Comparison of ENCODE assay signal across 10 mouse cellular contexts in the genomic region with DNA sequence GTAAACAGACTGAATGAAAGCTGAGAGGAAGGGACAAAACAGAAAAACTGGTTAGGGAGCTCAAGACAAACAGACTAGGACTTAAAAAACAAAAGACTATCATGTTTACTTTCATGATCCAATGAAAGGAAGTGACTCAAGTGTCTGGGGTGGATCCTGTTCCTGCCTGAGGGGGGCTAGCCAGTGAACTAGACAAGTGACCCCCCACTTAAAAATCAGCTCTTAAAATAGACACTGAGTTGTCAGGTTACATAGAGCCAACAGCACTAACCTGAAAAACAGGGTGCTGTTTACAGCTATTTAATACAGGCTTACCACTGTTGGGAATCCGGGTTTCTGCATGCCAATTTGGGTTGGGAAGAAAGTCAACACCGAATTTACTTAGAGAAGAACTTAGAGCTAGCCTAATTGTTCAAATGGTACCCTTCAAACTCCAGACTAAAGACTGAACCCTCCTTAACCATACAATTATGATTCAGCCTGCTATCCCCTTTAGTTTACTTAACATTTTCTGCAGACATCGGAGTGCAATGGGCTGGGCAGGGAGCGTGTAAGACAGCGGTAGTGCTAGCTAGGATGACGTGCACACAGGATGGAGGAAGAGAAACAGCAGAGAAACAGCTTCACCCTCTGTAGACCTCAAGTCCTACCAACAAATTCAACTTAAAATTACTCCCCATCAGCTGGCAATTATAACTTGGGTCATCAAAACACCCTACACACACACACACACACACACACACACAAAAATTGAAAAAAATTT. TPM values are rescaled to one million over a fixed set of nuclear protein-coding genes. Genes with fewer than 3 reads are reported as not detected.
DNase-seq lines count a peak whose midpoint lies in the region; ATAC-seq and TF ChIP-seq lines count a peak whose summit lies in the region.
"Had no signal": no experiment of that assay in that cellular context is flagged by ENCODE, and none has a peak within 500 bp of the region (broad histone marks: within the 10 kb centered on the region; RNA-seq: fewer than 3 reads in every experiment).

No protein-coding gene starts in this region.

- DNase-seq in gastrocnemius, adult 2 months, result peak; percentile 40
- DNase-seq in gastrocnemius, postnatal 25 days, result no peak
- no peak for DNase-seq in spleen, adult 2 months (ENCODE audit: low read depth in 1 of 2, low spot score in 2 of 2)
- DNase-seq in spleen, postnatal 14 days (ENCODE audit: low spot score in 2 of 2), result no peak
- DNase-seq in limb, embryonic 14.5 days (ENCODE audit: low spot score), result no peak
- DNase-seq in spleen, adult 18-20 months, result no peak
- no peak for DNase-seq in left cerebral cortex, postnatal 36 days (ENCODE audit: low spot score in 2 of 2)
- DNase-seq: cerebellum, adult 18-20 months had no signal

- no peak for ATAC-seq in limb, embryonic 14.5 days (ENCODE audit: low FRiP score, low read depth)
- ATAC-seq in stomach, embryonic 14.5 days (ENCODE audit: insufficient number of reproducible peaks, insufficient read depth, low FRiP score, low read depth), result no peak

- H3K9ac ChIP-seq in limb, embryonic 14.5 days (ENCODE audit: low read depth, low read length, severe bottlenecking), result no peak overlapping the region
- H3K9ac ChIP-seq in stomach, embryonic 14.5 days (replicated peaks; ENCODE audit: low read depth, low read length), result no peak overlapping the region

- H3K27me3 ChIP-seq in spleen, adult 2 months (ENCODE audit: control insufficient read depth, insufficient read depth, low read length), result no peaks in the 10 kb centered on the region
- no peaks in the 10 kb centered on the region for H3K27me3 ChIP-seq in limb, embryonic 14.5 days (ENCODE audit: control insufficient read depth, insufficient read depth, low read length)
- no peaks in the 10 kb centered on the region for H3K27me3 ChIP-seq in stomach, embryonic 14.5 days (ENCODE audit: control insufficient read depth, insufficient read depth, low read length)

- peaks cover 18% of the 10 kb centered on the region; the same call in 1 of the 2 replicates for H3K4me1 ChIP-seq in spleen, adult 2 months (ENCODE audit: control insufficient read depth, insufficient read depth, insufficient read length)
- peaks cover 10% of the 10 kb centered on the region for H3K4me1 ChIP-seq in limb, embryonic 14.5 days (ENCODE audit: control insufficient read depth, insufficient read depth, low read length)
- H3K4me1 ChIP-seq in stomach, embryonic 14.5 days (ENCODE audit: control insufficient read depth, insufficient read depth, low read length), result peaks cover 23% of the 10 kb centered on the region

- intact Hi-C loops in gastrocnemius, adult 2 months (cut with DNase I), result loop anchor here (5.0 kb wide), 1 partner anchor 71 kb away; the partner anchor contains the start of genes Casp9 and Dnajc16
- intact Hi-C loops in left cerebral cortex, postnatal 36 days (cut with DNase I), result loop anchor here (5.0 kb wide), 1 partner anchor 71 kb away; the partner anchor contains the start of genes Casp9 and Dnajc16

- peak overlapping the region; percentile 78 for H3K4me2 ChIP-seq in limb, embryonic 14.5 days (replicated peaks; ENCODE audit: low read depth, low read length, severe bottlenecking)
- H3K4me2 ChIP-seq in stomach, embryonic 14.5 days (replicated peaks; ENCODE audit: low read depth, low read length), result peak overlapping the region; percentile 76

- peak overlapping the region; percentile 98 for H3K27ac ChIP-seq in gastrocnemius, adult 2 months
- H3K27ac ChIP-seq in spleen, adult 2 months (ENCODE audit: insufficient read depth, low read length), result 0 out of 2 replicates have a peak overlapping the region, but pooled peaks have one; percentile 30
- H3K27ac ChIP-seq in limb, embryonic 14.5 days (replicated peaks; ENCODE audit: low read depth, low read length), result no peak overlapping the region
- peak overlapping the region; percentile 30 for H3K27ac ChIP-seq in stomach, embryonic 14.5 days (ENCODE audit: low read length)

- no peaks in the 10 kb centered on the region for H3K9me3 ChIP-seq in limb, embryonic 14.5 days (ENCODE audit: control insufficient read depth, low read length)
- H3K9me3 ChIP-seq in stomach, embryonic 14.5 days (ENCODE audit: control insufficient read depth, low read depth, low read length), result no peaks in the 10 kb centered on the region

- WGBS in spleen, adult 2 months, result 27% methylated on average over 6 of the region's 6 CpGs
- WGBS in limb, embryonic 14.5 days, result 83% methylated on average over 6 of the region's 6 CpGs
- 45% methylated on average over 6 of the region's 6 CpGs for WGBS in stomach, embryonic 14.5 days

- H3K36me3 ChIP-seq in spleen, adult 2 months (ENCODE audit: control insufficient read depth, insufficient read depth, low read length), result no peaks in the 10 kb centered on the region
- H3K36me3 ChIP-seq in limb, embryonic 14.5 days (ENCODE audit: control insufficient read depth, insufficient read depth, low read length), result peaks cover 6% of the 10 kb centered on the region; the same call in 1 of the 2 replicates
- H3K36me3 ChIP-seq in stomach, embryonic 14.5 days (ENCODE audit: control insufficient read depth, insufficient read depth, low read length), result peaks cover 6% of the 10 kb centered on the region

- no peak for TF ChIP-seq POLR2A in spleen, adult 2 months (IDR thresholded peaks at IDR 0.05; ENCODE audit: low read depth, low read length)
- TF ChIP-seq POLR2A in limb, embryonic 14.5 days (IDR thresholded peaks at IDR 0.05; ENCODE audit: borderline replicate concordance, extremely low read depth, insufficient read depth, insufficient read length), result no peak

- no peak for TF ChIP-seq CTCF in gastrocnemius, adult 2 months (IDR thresholded peaks at IDR 0.05)
- TF ChIP-seq CTCF in spleen, adult 2 months (IDR thresholded peaks at IDR 0.05; ENCODE audit: extremely low read depth, insufficient read depth, insufficient read length, insufficient replicate concordance), result no peak

- H3K4me3 ChIP-seq in gastrocnemius, adult 2 months, result peak overlapping the region; percentile 92
- no peak overlapping the region for H3K4me3 ChIP-seq in spleen, adult 2 months (ENCODE audit: extremely low read depth, insufficient read depth, insufficient read length)
- no peak overlapping the region; the same call in 1 of the 2 replicates for H3K4me3 ChIP-seq in limb, embryonic 14.5 days (replicated peaks; ENCODE audit: low read length)
- H3K4me3 ChIP-seq in stomach, embryonic 14.5 days (ENCODE audit: low read depth, low read length), result no peak overlapping the region; the same call in 1 of the 2 replicates

RNA-seq across cellular contexts. Expression of gene Ddi2, which starts 2.3 kb away (rescaled TPM):
- total RNA-seq in gastrocnemius, adult 2 months (2021), result 10 to 100 TPM; 37.8 to 46.5 TPM
- 10 to 100 TPM; 34.4 to 42.4 TPM for total RNA-seq in gastrocnemius, postnatal 25 days (2021)
- polyA plus RNA-seq in spleen, adult 2 months (2012; rRNA removed), result 8.7 and 15.9 TPM in 2 replicates
- 21.9 and 22.1 TPM in 2 replicates for polyA plus RNA-seq in limb, embryonic 14.5 days (2012; rRNA removed)
- 18.5 and 20.0 TPM in 2 replicates for polyA plus RNA-seq in limb, embryonic 14.5 days (2014; fragmentation: Nextera tagmentation; extraction: Ambion mirVana)
- 18.8 and 19.6 TPM in 2 replicates for polyA plus RNA-seq in stomach, embryonic 14.5 days (2014; fragmentation: Nextera tagmentation; extraction: Ambion mirVana)
- total RNA-seq in left cerebral cortex, postnatal 36 days (2021), result 10 to 100 TPM; 39.4 to 44.1 TPM

RNA-seq across cellular contexts. Expression of gene Agmat, which starts 25.5 kb away (rescaled TPM):
- total RNA-seq in gastrocnemius, adult 2 months (2021), result not detected
- under 1 TPM in 1 of 2 experiments, not detected in 1; 0.20 TPM for total RNA-seq in gastrocnemius, postnatal 25 days (2021)
- 0.15 and 0.18 TPM in 2 replicates for polyA plus RNA-seq in spleen, adult 2 months (2012; rRNA removed)
- 0.21 TPM in 1 of 2 replicates, not detected in the other for polyA plus RNA-seq in limb, embryonic 14.5 days (2012; rRNA removed)
- not detected in 2 replicates for polyA plus RNA-seq in limb, embryonic 14.5 days (2014; fragmentation: Nextera tagmentation; extraction: Ambion mirVana)
- polyA plus RNA-seq in stomach, embryonic 14.5 days (2014; fragmentation: Nextera tagmentation; extraction: Ambion mirVana), result not detected in 2 replicates
- total RNA-seq in left cerebral cortex, postnatal 36 days (2021), result 1 to 10 TPM; 1.1 to 1.3 TPM
- polyA plus RNA-seq: C2C12 had no signal

RNA-seq across cellular contexts. Expression of gene Rsc1a1, which starts 35.5 kb away (rescaled TPM):
- 1 to 10 TPM; 3.8 to 5.6 TPM for total RNA-seq in gastrocnemius, adult 2 months (2021)
- 1 to 10 TPM; 1.4 to 2.3 TPM for total RNA-seq in gastrocnemius, postnatal 25 days (2021)
- 4.4 and 9.2 TPM in 2 replicates for polyA plus RNA-seq in spleen, adult 2 months (2012; rRNA removed)
- polyA plus RNA-seq in limb, embryonic 14.5 days (2012; rRNA removed), result 9.0 and 11.5 TPM in 2 replicates
- polyA plus RNA-seq in limb, embryonic 14.5 days (2014; fragmentation: Nextera tagmentation; extraction: Ambion mirVana), result 1.5 and 1.7 TPM in 2 replicates
- 0.51 TPM in 1 of 2 replicates, not detected in the other for polyA plus RNA-seq in stomach, embryonic 14.5 days (2014; fragmentation: Nextera tagmentation; extraction: Ambion mirVana)
- total RNA-seq in left cerebral cortex, postnatal 36 days (2021), result 1 to 10 TPM in 1 of 2 experiments, not detected in 1; 2.9 TPM

RNA-seq across cellular contexts. Expression of gene Plekhm2, which starts 56.2 kb away (rescaled TPM):
- 10 to 100 TPM; 32.9 to 34.7 TPM for total RNA-seq in gastrocnemius, adult 2 months (2021)
- 10 to 100 TPM; 24.3 to 32.7 TPM for total RNA-seq in gastrocnemius, postnatal 25 days (2021)
- 48.1 and 51.6 TPM in 2 replicates for polyA plus RNA-seq in spleen, adult 2 months (2012; rRNA removed)
- 51.8 and 67.8 TPM in 2 replicates for polyA plus RNA-seq in limb, embryonic 14.5 days (2012; rRNA removed)
- polyA plus RNA-seq in limb, embryonic 14.5 days (2014; fragmentation: Nextera tagmentation; extraction: Ambion mirVana), result 4.9 and 6.4 TPM in 2 replicates
- polyA plus RNA-seq in stomach, embryonic 14.5 days (2014; fragmentation: Nextera tagmentation; extraction: Ambion mirVana), result 4.6 TPM in 2 replicates
- total RNA-seq in left cerebral cortex, postnatal 36 days (2021), result 10 to 100 TPM; 90.7 to 91.7 TPM
